Mouse (Mus musculus): ENCODE results near the gene Mettl17. TPM values are rescaled to one million over a fixed set of nuclear protein-coding genes. Genes with fewer than 3 reads are reported as not detected.
A peak's percentile ranks its signal among the peaks of the same experiment; 100 is the strongest.
"Not testable (repeated sequence)": the region's sequence is repeated elsewhere in the genome, so short reads cannot be mapped to it uniquely, and the experiment has no call there.

Mettl17 gene
- polyA plus RNA-seq, 1 experiment from 2014 or later: 42.6 TPM

DNA sequence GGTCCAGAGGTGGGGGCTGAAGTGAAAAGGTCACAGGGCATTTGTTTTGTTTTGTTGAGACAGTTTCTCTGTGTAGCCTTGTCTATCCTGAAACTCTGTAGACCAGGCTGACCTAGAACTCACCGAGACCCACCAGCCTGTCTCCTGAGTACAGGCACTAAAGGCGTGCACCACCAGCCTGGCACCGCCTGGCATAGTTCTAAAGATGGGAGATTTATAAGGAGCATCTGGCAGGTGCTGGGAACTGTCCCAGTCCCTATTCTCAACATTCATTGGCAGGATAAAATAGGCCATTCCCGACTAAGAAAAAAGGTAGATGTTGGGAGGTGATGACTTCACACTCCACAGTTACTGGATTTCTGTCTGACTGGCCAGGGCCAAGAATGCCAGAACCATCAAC is 34.3 kb downstream of the Mettl17 start:
- Histone ChIP-seq H3K27me3 (ENCODE audit: insufficient read depth, poor library complexity, severe bottlenecking) (peaks cover 23% of the 10 kb centered on the region), H3K4me3 (no peak overlapping the region), H3K36me3 (no peaks in the 10 kb centered on the region), H3K27ac (no peak overlapping the region), H3K4me1 (replicated peaks) (peaks cover 8% of the 10 kb centered on the region), H3K9me3 (no peaks in the 10 kb centered on the region)
- no peak for DNase-seq (ENCODE audit: low spot score)
- WGBS: 86% methylated on average over 4 of the region's 4 CpGs

- 88% methylated on average over 16 of the region's 16 CpGs for WGBS
- no peaks in the 10 kb centered on the region for H3K36me3 ChIP-seq
- no peak overlapping the region for H3K27ac ChIP-seq
- H3K27me3 ChIP-seq (ENCODE audit: insufficient read depth, poor library complexity, severe bottlenecking): no peaks in the 10 kb centered on the region
- H3K4me3 ChIP-seq: no peak overlapping the region
- no peak for DNase-seq (ENCODE audit: low spot score)
- H3K9me3 ChIP-seq: no peaks in the 10 kb centered on the region
- H3K4me1 ChIP-seq (replicated peaks): no peaks in the 10 kb centered on the region
These were observed 37.3 kb downstream of the Mettl17 start for GRCm38 (mm10) chr14:51921759-51922570.

DNA sequence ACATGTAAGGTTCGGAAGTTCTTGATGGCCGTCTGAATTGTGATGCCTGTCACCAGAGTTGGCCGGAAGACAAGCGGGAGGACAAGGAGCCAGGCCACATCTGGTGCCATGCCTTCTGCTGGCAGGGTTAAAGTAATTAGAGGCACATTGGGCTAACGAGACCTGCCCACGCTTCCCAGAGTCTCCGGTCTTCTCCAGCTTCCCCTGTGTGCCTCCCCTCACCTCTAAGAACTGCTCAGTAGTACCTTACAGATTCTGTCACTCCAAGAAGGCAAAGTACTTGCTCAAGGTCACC is 37.9 kb downstream of the Mettl17 start, which contains the start of gene Rnase13:
Rnase13 (minus strand) TSS at position 203 of the 295 bp plus-strand sequence.
- 91% methylated on average over 7 of the region's 7 CpGs for WGBS
- Histone ChIP-seq H3K4me1 (replicated peaks) (no peaks in the 10 kb centered on the region), H3K4me3 (no peak within 1 kb of the TSS), H3K27me3 (ENCODE audit: insufficient read depth, poor library complexity, severe bottlenecking) (no peaks in the 10 kb centered on the region), H3K36me3 (no peaks in the 10 kb centered on the region), H3K9me3 (no peaks in the 10 kb centered on the region), H3K27ac (no peak within 1 kb of the TSS)
- no peak for DNase-seq (ENCODE audit: low spot score)

- H3K9me3 ChIP-seq: no peaks in the 10 kb centered on the region
- H3K4me3 ChIP-seq: no peak overlapping the region
- H3K27me3 ChIP-seq (ENCODE audit: insufficient read depth, poor library complexity, severe bottlenecking): no peaks in the 10 kb centered on the region
- H3K27ac ChIP-seq: no peak overlapping the region
- WGBS: 85% methylated on average over 2 of the region's 2 CpGs
- no peaks in the 10 kb centered on the region for H3K4me1 ChIP-seq (replicated peaks)
- no peaks in the 10 kb centered on the region for H3K36me3 ChIP-seq
- DNase-seq (ENCODE audit: low spot score): no peak
These were observed 38.3 kb downstream of the Mettl17 start for GRCm38 (mm10) chr14:51922910-51923309.

GRCm38 (mm10) chr14:51923492-51923891 is 38.9 kb downstream of the Mettl17 start:
- WGBS: 76% methylated on average over 4 of the region's 4 CpGs

GRCm38 (mm10) chr14:51926930-51927329 is 42.3 kb downstream of the Mettl17 start:
- not testable (repeated sequence) for H3K27ac ChIP-seq; H3K4me3 ChIP-seq; H3K36me3 ChIP-seq; H3K27me3 ChIP-seq (ENCODE audit: insufficient read depth, poor library complexity, severe bottlenecking); DNase-seq (ENCODE audit: low spot score); H3K9me3 ChIP-seq; H3K4me1 ChIP-seq (replicated peaks)
- 95% methylated on average over 11 of the region's 11 CpGs for WGBS

More at GRCm38 (mm10) chr14:51923492-51923891, 38.9 kb downstream of the Mettl17 start:
- no peaks in the 10 kb centered on the region for H3K9me3 ChIP-seq
- H3K27me3 ChIP-seq (ENCODE audit: insufficient read depth, poor library complexity, severe bottlenecking): no peaks in the 10 kb centered on the region
- no peak overlapping the region for H3K4me3 ChIP-seq
- no peaks in the 10 kb centered on the region for H3K4me1 ChIP-seq (replicated peaks)
- no peak overlapping the region for H3K27ac ChIP-seq
- no peak for DNase-seq (ENCODE audit: low spot score)
- no peaks in the 10 kb centered on the region for H3K36me3 ChIP-seq

- no peaks in the 10 kb centered on the region for H3K9me3 ChIP-seq
- no peak overlapping the region for H3K27ac ChIP-seq
- DNase-seq (ENCODE audit: low spot score): no peak
- no peak overlapping the region for H3K4me3 ChIP-seq
- H3K36me3 ChIP-seq: no peaks in the 10 kb centered on the region
- H3K4me1 ChIP-seq (replicated peaks): no peaks in the 10 kb centered on the region; the same call in 1 of the 2 replicates
- H3K27me3 ChIP-seq (ENCODE audit: insufficient read depth, poor library complexity, severe bottlenecking): no peaks in the 10 kb centered on the region; the same call in 1 of the 2 replicates
- 85% methylated on average over 8 of the region's 8 CpGs for WGBS
These were observed 44.8 kb downstream of the Mettl17 start for GRCm38 (mm10) chr14:51929309-51929943.

DNA sequence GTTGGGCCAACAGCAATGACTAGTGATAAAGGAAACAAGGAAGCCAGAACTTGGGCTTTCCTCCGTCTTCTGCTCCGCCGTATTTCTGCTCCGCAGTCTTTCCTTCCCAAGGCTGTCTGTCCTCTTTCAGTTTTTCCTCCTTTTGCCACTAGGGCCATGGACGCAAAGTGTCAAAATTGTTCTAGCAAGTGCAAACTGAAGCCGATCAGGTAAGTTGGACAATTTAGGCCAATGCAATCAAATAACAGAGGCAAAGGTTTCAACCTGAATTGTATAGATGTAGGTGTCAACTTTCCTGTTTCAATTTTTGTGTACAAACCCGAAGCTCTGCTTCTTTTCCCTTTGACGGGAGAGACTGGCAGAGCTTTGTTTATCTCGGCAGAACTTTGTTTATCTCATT is 45.3 kb downstream of the Mettl17 start:
- DNase-seq (ENCODE audit: low spot score): no peak
- Histone ChIP-seq H3K4me3 (no peak overlapping the region), H3K9me3 (no peaks in the 10 kb centered on the region), H3K36me3 (no peaks in the 10 kb centered on the region), H3K27me3 (ENCODE audit: insufficient read depth, poor library complexity, severe bottlenecking) (no peaks in the 10 kb centered on the region; the same call in 1 of the 2 replicates), H3K4me1 (replicated peaks) (no peaks in the 10 kb centered on the region; the same call in 1 of the 2 replicates), H3K27ac (no peak overlapping the region)
- 73% methylated on average over 9 of the region's 9 CpGs for WGBS

- Histone ChIP-seq H3K9me3 (0 out of 2 replicates have a peak, but pooled peaks cover 2% of the 10 kb centered on the region), H3K4me3 (no peak overlapping the region), H3K27ac (no peak overlapping the region), H3K36me3 (no peaks in the 10 kb centered on the region), H3K27me3 (ENCODE audit: insufficient read depth, poor library complexity, severe bottlenecking) (no peaks in the 10 kb centered on the region; the same call in 1 of the 2 replicates), H3K4me1 (replicated peaks) (no peaks in the 10 kb centered on the region; the same call in 1 of the 2 replicates)
- 45% methylated on average over 5 of the region's 5 CpGs for WGBS
- DNase-seq (ENCODE audit: low spot score): peak; percentile 48
These were observed 46.2 kb downstream of the Mettl17 start for GRCm38 (mm10) chr14:51930824-51931223.

GRCm38 (mm10) chr14:51932092-51933020 is 47.7 kb downstream of the Mettl17 start:
- no peak for DNase-seq (ENCODE audit: low spot score)
- WGBS: 83% methylated on average over 10 of the region's 10 CpGs
- H3K27ac ChIP-seq: no peak overlapping the region
- H3K9me3 ChIP-seq: 0 out of 2 replicates have a peak, but pooled peaks cover 2% of the 10 kb centered on the region
- H3K4me1 ChIP-seq (replicated peaks): no peaks in the 10 kb centered on the region; the same call in 1 of the 2 replicates
- no peaks in the 10 kb centered on the region; the same call in 1 of the 2 replicates for H3K27me3 ChIP-seq (ENCODE audit: insufficient read depth, poor library complexity, severe bottlenecking)
- no peaks in the 10 kb centered on the region for H3K36me3 ChIP-seq
- H3K4me3 ChIP-seq: no peak overlapping the region

DNA sequence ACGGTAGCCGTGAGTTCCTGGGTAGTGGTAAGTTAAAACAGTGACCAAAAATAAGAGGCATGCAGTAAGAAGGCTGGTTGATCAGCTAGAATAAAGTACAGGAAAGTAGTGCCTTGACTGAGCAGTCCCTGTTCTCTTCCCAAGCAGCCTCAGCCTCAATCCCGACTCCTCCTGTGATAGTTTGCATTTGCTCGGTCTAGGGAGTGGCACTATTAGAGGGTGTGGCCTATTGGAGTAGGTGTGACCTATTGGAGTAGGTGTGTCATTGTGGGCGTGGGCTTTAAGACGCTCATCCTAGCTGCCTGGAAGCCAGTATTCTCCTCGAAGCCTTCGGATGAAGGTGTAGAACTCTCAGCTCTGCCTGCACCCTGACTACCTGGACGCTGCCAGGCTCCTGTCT is 54.4 kb downstream of the Mettl17 start:
- H3K4me3 ChIP-seq: no peak overlapping the region
- no peaks in the 10 kb centered on the region for H3K36me3 ChIP-seq
- no peak overlapping the region for H3K27ac ChIP-seq
- peaks cover 13% of the 10 kb centered on the region for H3K4me1 ChIP-seq (replicated peaks)
- 0 out of 2 replicates have a peak, but pooled peaks cover 2% of the 10 kb centered on the region for H3K9me3 ChIP-seq
- no peaks in the 10 kb centered on the region for H3K27me3 ChIP-seq (ENCODE audit: insufficient read depth, poor library complexity, severe bottlenecking)
- 85% methylated on average over 9 of the region's 9 CpGs for whole genome bisulfite sequencing
- DNase-seq (ENCODE audit: low spot score): no peak

DNA sequence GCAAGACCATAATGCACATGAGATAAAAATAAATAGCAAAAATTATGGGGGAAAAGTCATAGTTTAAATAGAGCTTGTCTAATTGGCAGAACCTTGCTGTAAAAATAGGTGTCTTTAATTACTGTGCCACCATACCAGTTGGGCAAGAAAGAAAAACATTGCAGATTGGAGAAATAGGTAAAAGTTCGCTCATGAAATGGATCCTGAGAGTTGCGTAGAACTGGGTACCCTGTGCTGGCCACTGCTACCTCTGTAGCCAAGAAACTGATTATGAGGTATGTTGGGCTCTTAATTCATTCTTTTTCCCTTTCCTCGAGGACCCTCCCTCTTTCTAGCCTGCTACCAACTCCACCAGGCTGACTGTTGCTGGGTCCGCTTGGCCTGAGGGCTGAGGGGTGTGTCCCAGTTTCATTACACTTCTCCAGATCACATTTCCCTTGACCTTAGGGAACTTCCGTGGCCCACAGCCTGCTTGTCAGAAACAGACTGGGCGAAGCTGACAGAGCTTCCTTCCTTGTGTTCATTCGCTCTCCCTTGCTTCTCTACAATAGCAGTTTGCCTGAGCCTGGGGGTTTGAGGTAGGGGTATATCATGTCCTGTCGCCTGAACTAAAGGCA is 56.4 kb downstream of the Mettl17 start:
- peaks cover 13% of the 10 kb centered on the region for H3K4me1 ChIP-seq (replicated peaks)
- WGBS: 31% methylated on average over 8 of the region's 8 CpGs
- H3K9me3 ChIP-seq: no peaks in the 10 kb centered on the region
- H3K4me3 ChIP-seq: no peak overlapping the region
- no peaks in the 10 kb centered on the region for H3K36me3 ChIP-seq
- no peaks in the 10 kb centered on the region for H3K27me3 ChIP-seq (ENCODE audit: insufficient read depth, poor library complexity, severe bottlenecking)
- peak overlapping the region; percentile 64; the same call in 1 of the 2 replicates for H3K27ac ChIP-seq
- DNase-seq (ENCODE audit: low spot score): peak; percentile 26
